Mouse (Mus musculus): Measurements from ENCODE around the gene Grrp1. TPM values are rescaled to one million over a fixed set of nuclear protein-coding genes. Genes with fewer than 3 reads are reported as not detected.

Gene Grrp1
- total RNA-seq, 2 experiments from 2014 or later = 2.6 to 3.5 TPM

DNA sequence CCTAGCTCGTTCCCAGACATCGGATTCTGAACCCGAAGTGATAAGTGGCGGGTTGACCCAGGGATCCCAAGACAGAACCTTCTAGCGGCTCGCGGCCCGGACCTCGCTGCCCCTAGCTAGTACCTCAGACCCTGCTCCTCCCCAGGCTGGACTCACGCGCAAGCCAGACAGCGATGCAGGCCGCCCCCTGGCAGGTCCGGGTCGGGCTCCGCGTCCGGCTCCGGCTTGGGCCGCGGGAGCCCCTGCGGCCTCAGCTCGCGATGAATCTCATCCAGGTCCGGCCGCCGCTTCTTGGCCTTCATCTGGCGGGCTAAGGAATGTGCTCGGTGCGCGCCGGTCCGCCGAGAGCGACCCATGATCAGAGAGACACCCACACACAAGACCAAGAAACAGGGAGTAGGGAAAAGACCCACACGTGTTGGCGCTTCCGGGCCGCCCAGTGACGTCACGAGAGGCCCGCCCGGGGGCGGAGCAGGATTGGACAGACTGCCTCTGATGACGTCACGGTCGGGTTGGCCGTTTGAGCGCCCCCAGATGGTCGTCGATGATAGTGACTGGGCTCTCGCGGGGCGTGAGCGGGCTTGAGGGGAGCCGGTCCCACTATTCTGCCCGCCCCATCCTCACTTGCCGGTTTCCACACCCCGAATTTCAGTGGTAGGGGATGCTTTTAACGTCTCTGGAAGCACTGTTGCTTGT, 8.6 kb downstream of the Grrp1 start, which contains the start of gene Zfp593:
Gene Zfp593 (minus strand): TSS at position 445 of the 696 bp plus-strand sequence.
- peak; percentile 97 to 98 for DNase-seq (ENCODE audit: low spot score in 2 of 2)

DNA sequence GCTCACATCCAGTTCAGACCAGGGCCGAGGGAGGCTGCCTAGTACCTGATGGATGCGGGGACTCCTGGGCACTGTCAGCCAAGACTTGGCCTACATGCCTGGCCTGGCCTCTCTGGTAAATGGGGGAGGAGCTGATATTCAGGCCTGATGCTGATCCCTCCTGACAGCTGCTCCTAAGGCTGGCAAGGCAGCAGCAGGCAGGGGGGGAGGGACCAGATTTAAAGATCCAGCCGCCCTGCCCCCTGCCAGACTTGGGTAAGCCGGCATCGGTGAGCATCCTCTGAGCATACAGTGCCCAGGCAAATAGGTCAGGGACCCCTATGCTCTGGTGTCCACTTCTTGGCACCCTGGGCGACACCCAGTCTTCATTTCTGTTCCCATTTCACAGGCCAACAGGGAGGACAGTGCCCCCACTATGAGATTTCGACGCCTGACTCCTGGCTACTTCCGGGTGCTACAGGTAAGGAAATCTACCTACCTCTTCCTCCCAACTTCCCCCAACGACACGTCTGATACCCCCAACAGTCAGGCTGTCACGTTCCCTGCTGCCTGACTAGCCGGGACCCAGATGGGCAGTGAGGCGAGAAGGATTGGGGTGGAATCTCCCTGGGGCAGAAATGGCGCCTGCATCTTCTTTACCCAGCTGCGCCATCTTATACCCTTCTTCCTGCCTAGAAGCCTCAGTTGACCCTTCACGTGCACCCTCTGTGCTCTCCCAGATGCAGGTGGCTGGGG, 10.2 kb downstream of the Grrp1 start, which contains the start of gene E130218I03Rik:
Gene E130218I03Rik (plus strand): TSS at position 147 of the 735 bp plus-strand sequence.
- no peak for DNase-seq (ENCODE audit: low spot score in 2 of 2)

DNA sequence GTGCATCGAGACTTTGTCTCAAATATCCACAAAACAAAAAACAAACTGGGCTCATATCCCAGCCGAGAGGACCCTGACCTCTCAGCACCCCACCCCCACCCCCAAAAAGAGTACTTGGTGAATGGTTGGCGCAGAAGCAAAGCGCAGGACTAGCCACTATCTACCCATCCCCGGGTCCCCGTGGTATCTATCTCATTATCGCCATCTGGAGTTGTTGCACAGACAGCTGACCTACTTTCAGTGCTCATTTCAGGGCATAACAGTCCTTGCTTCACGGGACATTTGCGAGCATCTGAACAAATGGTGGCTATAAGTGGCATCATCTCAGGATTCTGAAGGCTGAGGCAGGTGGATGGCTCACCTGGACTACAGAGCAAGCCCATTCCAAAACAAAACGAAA, 15.2 kb downstream of the Grrp1 start:
- DNase-seq (ENCODE audit: low spot score in 2 of 2) = no peak

DNA sequence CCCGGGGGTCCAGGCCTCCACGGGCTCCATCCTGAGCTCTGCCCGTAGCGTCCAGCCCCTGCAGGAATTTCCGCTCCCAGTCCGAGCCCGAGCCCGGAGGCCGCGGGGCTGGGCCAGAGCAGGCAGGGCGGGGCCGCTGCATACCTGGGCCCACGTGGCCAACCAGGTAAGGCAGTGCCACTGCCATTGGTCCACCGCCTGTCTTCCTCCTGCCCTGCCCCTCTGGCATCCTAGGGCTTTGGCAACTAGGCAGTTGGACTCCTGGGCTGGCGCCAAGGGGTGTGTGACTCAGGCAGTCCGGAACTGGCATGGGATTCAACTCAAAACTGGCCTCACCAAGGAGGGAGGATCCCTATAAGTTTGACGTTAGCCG, 15.6 kb downstream of the Grrp1 start, which contains the start of gene Cnksr1:
Gene Cnksr1 (minus strand): TSS at position 121 of the 373 bp plus-strand sequence.
- DNase-seq (ENCODE audit: low spot score in 2 of 2) = peak; percentile 46 to 60

DNA sequence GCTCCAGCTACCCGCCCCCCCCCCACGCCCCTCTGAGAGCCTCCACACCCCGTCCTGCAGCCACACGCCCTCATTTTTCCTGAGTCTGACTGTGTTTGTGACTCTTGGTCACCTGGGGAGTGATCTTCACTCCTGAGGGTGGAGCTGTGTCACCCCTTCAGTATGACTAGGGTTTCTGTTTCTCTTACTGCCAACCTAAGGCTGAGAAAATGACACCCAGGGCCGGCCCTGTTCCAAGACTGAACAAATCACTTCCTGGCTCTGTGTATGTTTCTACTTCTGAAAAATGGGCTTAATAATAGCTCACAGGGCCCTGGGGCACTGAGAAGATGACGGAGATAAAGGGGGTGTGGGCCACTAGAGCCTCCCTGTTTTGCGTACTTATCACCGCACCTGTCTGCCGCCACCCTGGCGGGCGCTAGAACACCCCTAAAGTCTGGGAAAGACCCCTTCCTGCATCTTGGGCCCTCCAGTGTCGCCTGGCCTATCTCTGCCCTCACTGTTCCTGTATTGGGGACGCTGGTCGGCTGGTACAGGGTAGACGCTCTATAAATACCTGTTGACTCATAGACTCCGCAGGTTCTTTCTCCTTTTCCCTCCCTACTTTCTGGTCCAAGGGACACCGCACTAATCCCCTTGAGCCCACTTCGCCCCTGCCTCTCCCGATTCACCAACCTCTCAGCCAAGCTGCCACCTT, 16.2 kb downstream of the Grrp1 start:
- no peak for DNase-seq (ENCODE audit: low spot score in 2 of 2)

DNA sequence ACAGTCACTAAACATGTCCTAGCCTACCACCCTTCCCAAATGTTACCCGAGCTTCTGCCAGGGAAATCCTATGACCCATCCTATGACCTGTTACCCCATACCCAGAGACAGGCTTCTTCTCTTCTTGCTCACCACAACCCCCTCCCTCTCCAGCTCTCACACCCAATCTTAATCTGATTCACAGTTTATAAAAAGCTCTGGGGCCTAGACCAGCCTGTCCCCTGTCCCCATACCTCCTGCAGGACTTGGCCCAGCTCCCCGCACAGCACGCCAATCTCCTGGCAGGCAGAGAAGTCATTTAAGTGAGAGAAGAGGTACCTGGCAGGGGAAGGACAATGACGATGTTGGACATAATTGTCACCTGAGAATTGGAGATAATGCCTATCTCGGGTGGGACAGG, 19.0 kb downstream of the Grrp1 start:
- no peak for DNase-seq (ENCODE audit: low spot score in 2 of 2)

DNA sequence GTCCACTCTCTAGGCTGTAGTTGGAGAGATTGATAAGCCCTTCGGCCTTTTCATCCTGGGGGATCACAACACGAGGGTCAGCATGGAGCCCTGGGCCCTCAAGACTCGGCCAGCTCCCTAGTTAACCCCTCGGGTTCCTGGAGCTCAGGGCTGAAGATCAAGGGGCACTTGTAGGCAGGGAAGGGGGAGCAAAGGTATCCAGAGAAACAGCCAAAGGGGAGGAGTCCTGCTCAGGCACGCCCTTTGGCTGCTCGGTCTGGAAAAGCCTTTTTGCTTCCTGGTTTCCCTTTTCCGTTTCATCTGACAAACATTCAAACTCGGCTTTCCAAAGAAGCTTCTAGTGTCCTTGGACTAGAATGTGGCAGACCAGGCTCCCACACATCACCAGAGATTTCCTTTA, 23.5 kb downstream of the Grrp1 start:
- no peak for DNase-seq (ENCODE audit: low spot score in 2 of 2)

DNA sequence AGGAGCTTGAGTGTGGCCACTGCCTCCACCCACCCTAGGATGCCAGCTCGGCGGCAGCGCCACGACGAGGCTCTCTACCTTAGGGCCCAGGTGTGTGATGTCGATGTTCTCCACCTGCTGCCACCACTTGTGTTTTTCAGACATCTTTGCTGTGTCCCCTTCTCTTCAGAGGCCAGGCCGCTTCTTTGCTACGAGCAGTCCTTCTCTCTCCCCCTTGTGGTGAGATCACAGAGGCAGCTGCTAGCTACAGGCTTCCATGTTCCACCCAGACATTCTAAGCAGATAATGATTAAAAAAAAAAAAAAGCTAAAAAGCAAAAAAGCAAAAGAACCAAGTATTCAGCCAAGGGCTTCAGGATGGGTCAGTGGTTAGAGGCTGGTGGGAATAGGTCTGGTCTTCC, 26.7 kb downstream of the Grrp1 start, which contains the start of gene Catsper4:
Gene Catsper4 (minus strand): TSS at position 190 of the 400 bp plus-strand sequence.
- DNase-seq (ENCODE audit: low spot score in 2 of 2) = peak; percentile 16 to 22

DNA sequence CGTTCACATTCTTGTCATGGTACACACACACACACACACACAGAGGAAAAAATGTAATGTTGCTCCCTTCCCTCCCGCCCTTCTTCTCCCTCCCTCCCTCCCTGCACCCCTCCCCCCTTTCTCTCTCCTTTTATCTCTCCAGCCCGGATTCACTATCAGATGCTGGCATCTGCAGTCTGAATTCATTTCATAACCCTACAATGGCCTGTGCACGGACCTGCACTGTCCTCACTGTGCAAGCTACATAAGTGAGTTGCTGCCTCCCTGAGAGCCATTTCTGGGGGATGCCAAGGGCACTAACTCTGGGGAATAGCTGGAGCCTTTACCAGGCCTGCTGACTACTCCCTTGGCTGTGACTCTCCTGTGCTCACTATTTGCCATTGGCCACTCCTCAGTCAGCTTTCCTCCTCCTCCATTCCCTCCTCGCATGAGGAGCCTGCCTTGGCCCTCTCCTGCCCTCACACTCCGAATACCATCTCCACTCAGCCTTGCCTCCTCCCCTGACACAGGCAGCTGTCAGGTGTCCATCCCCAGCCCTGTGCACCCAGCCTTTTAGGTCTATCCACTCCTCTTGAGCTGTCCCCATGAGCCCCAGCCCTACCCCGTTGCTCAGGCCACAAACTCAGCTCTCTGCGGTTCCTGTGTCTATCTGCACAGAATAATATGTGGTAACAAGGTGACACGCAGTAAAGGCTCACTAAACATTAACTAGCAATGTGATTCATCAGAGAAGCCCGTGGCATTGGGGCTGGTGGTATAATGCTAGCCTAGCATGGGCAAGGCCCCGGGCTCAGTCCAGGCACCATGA, 30.9 kb downstream of the Grrp1 start:
- no peak for DNase-seq (ENCODE audit: low spot score in 2 of 2)

- no peak for DNase-seq (ENCODE audit: low spot score in 2 of 2)
Observed at GRCm38 (mm10) chr4:134206488-134207053, 47.3 kb downstream of the Grrp1 start.

- no peak for DNase-seq (ENCODE audit: low spot score in 2 of 2)
Observed at GRCm38 (mm10) chr4:134203340-134203896, 50.5 kb downstream of the Grrp1 start.

DNA sequence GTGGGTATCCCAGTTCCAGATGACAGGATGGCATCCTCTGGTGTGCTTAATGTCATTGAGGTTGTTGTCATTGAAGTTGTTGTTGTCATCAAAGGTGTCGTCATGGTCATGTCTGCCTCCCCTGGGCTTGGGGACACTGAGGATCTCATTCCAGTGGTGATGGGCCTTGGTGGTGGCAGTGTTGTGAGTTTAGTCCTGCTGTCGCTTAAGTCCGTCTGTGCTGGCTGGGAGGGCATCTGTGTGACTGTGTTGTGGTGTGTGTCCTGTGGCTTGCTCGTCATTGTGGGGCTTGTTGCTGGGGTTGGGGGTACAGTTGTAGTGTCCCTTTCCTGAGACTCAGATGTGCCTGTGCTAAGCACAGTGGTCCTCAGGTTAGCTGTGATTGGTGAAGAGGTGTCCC, 51.0 kb downstream of the Grrp1 start, which contains the start of gene Gm7534:
Gene Gm7534 (minus strand): TSS at position 101 of the 400 bp plus-strand sequence.
- DNase-seq (ENCODE audit: low spot score in 2 of 2) = no peak

Other genes with a start within 250 kb of the Grrp1 start
- gene Lin28a, start 235.3 kb downstream of the Grrp1 start, total RNA-seq (2021) = not detected
- gene Zfp683, start 200.3 kb downstream of the Grrp1 start, total RNA-seq (2021) = not detected
- 1 to 10 TPM; 2.1 to 2.7 TPM for gene Crybg2, start 193.3 kb downstream of the Grrp1 start, total RNA-seq (2021)
- 1 to 10 TPM; 1.2 to 2.4 TPM for gene Cd52, start 159.0 kb downstream of the Grrp1 start, total RNA-seq (2021)
- 10 to 100 TPM; 19.5 to 23.2 TPM for gene Ubxn11, start 151.5 kb downstream of the Grrp1 start, total RNA-seq (2021)
- 100 to 1,000 TPM; 292 to 301 TPM for gene Sh3bgrl3, start 125.3 kb downstream of the Grrp1 start, total RNA-seq (2021)
- 10 to 100 TPM; 11.8 to 16.0 TPM for gene Cep85, start 67.0 kb downstream of the Grrp1 start, total RNA-seq (2021)
- gene Gm7534, start 51.1 kb downstream of the Grrp1 start, total RNA-seq (2021) = not detected
- gene Catsper4, start 26.7 kb downstream of the Grrp1 start, total RNA-seq (2021) = under 1 TPM in 1 of 2 experiments, not detected in 1; 0.43 TPM
- gene Cnksr1, start 15.7 kb downstream of the Grrp1 start, total RNA-seq (2021) = under 1 TPM in 1 of 2 experiments, not detected in 1; 0.16 TPM
- not detected for gene E130218I03Rik, start 10.4 kb downstream of the Grrp1 start, total RNA-seq (2021)
- 10 to 100 TPM; 11.1 to 12.5 TPM for gene Zfp593, start 8.5 kb downstream of the Grrp1 start, total RNA-seq (2021)
- gene Gm30191, start 7.2 kb downstream of the Grrp1 start, total RNA-seq (2021) = not detected
- gene Pdik1l, start 33.8 kb upstream of the Grrp1 start, total RNA-seq (2021) = 10 to 100 TPM; 18.6 to 24.4 TPM
- gene Trim63, start 61.0 kb upstream of the Grrp1 start, total RNA-seq (2021) = under 1 TPM; 0.25 to 0.71 TPM
- not detected for gene Slc30a2, start 89.1 kb upstream of the Grrp1 start, total RNA-seq (2021)
- gene Extl1, start 129.7 kb upstream of the Grrp1 start, total RNA-seq (2021) = 10 to 100 TPM; 26.2 to 27.5 TPM
- 10 to 100 TPM; 11.5 to 13.1 TPM for gene Pafah2, start 142.2 kb upstream of the Grrp1 start, total RNA-seq (2021)
- gene Stmn1, start 214.2 kb upstream of the Grrp1 start, total RNA-seq (2021) = 1,000 to 10,000 TPM; 1,050 to 1,137 TPM
- gene Paqr7, start 242.6 kb upstream of the Grrp1 start, total RNA-seq (2021) = 10 to 100 TPM; 50.0 to 51.9 TPM